Comparison of ENCODE assay signal across 8 mouse cellular contexts in genomic region chr2:76115696-76116095, GRCm38 (mm10).
DNase-seq lines count a peak whose midpoint lies in the region; ATAC-seq and TF ChIP-seq lines count a peak whose summit lies in the region.
"Had no signal": no experiment of that assay in that cellular context is flagged by ENCODE, and none has a peak within 500 bp of the region (broad histone marks: within the 10 kb centered on the region; RNA-seq: fewer than 3 reads in every experiment).

No protein-coding gene starts in this region.

- no peaks in the 10 kb centered on the region for H3K4me1 ChIP-seq in intestine, postnatal 0 days (replicated peaks; ENCODE audit: control insufficient read depth, insufficient read depth, low read length)
- no peaks in the 10 kb centered on the region for H3K4me1 ChIP-seq in intestine, embryonic 16.5 days (ENCODE audit: control insufficient read depth, insufficient read depth, low read length)
- H3K4me1 ChIP-seq: lung, embryonic 15.5 days had no signal

- no peak overlapping the region for H3K9ac ChIP-seq in intestine, postnatal 0 days (ENCODE audit: low read depth, low read length)
- H3K9ac ChIP-seq in intestine, embryonic 16.5 days (ENCODE audit: low read depth, low read length), result no peak overlapping the region
- H3K9ac ChIP-seq: lung, embryonic 15.5 days had no signal

- ATAC-seq in intestine, postnatal 0 days, result no peak
- no peak for ATAC-seq in intestine, embryonic 16.5 days

- H3K4me3 ChIP-seq in intestine, postnatal 0 days (ENCODE audit: low read depth, low read length), result no peak overlapping the region
- H3K4me3 ChIP-seq in intestine, embryonic 16.5 days (ENCODE audit: low read length), result no peak overlapping the region
- H3K4me3 ChIP-seq: lung, embryonic 15.5 days had no signal

- TF ChIP-seq CTCF in intestine, postnatal 0 days (IDR thresholded peaks at IDR 0.05; ENCODE audit: low read depth), result peak; percentile 77

- H3K36me3 ChIP-seq in intestine, postnatal 0 days (ENCODE audit: control insufficient read depth, insufficient read depth), result no peaks in the 10 kb centered on the region
- H3K36me3 ChIP-seq in intestine, embryonic 16.5 days (ENCODE audit: control insufficient read depth, insufficient read depth, low read length), result no peaks in the 10 kb centered on the region
- H3K36me3 ChIP-seq: lung, embryonic 15.5 days had no signal

- H3K27me3 ChIP-seq in intestine, postnatal 0 days (replicated peaks; ENCODE audit: control insufficient read depth, insufficient read depth, low read length), result no peaks in the 10 kb centered on the region
- H3K27me3 ChIP-seq in intestine, embryonic 16.5 days (replicated peaks; ENCODE audit: control insufficient read depth, insufficient read depth, low read length), result no peaks in the 10 kb centered on the region
- H3K27me3 ChIP-seq: lung, embryonic 15.5 days had no signal

- H3K4me2 ChIP-seq in intestine, postnatal 0 days (replicated peaks; ENCODE audit: low read depth), result no peak overlapping the region
- no peak overlapping the region for H3K4me2 ChIP-seq in intestine, embryonic 16.5 days (ENCODE audit: low read depth, low read length)
- H3K4me2 ChIP-seq: lung, embryonic 15.5 days had no signal

- no peaks in the 10 kb centered on the region for H3K9me3 ChIP-seq in intestine, postnatal 0 days (ENCODE audit: control insufficient read depth)
- H3K9me3 ChIP-seq in intestine, embryonic 16.5 days (ENCODE audit: control insufficient read depth, low read length), result no peaks in the 10 kb centered on the region
- H3K9me3 ChIP-seq: lung, embryonic 15.5 days had no signal

- intact Hi-C loops in left cerebral cortex, postnatal 10 days (cut with DNase I), result loop anchor here (5.0 kb wide), 1 partner anchor 247 kb away; the partner anchor contains the start of gene Cyct

- 40% methylated on average over 1 of the region's 1 CpGs for WGBS in intestine, postnatal 0 days
- 42% methylated on average over 1 of the region's 1 CpGs for WGBS in intestine, embryonic 16.5 days

- no peak overlapping the region for H3K27ac ChIP-seq in intestine, postnatal 0 days (ENCODE audit: low read depth, low read length)
- no peak overlapping the region for H3K27ac ChIP-seq in intestine, embryonic 16.5 days (ENCODE audit: low read length)
- H3K27ac ChIP-seq: lung, embryonic 15.5 days had no signal

- peak; percentile 62 for DNase-seq in CD4-positive helper T cell, adult 2 months (ENCODE audit: low read depth, low spot score)
- peak; percentile 43 for DNase-seq in MEL-GATA-1-ER (ENCODE audit: extremely low read depth, low read depth)
- peak; percentile 68 for DNase-seq in embryo, embryonic 9.5 days (ENCODE audit: extremely low spot score)
- DNase-seq in left cerebral cortex, postnatal 10 days (ENCODE audit: extremely low spot score in 1 of 2, low spot score in 2 of 2), result peak; percentile 36 to 40
- DNase-seq in retina, postnatal 1 day, result peak; percentile 73
